Mouse (Mus musculus) myocyte (in vitro differentiated cells): Measurements from ENCODE around the gene Erg. TPM values are rescaled to one million over a fixed set of nuclear protein-coding genes. Genes with fewer than 3 reads are reported as not detected.

Source experiments
- H3K27me3 ChIP-seq: one replicate; pipeline ENCODE4 v1.6.1; 2011; ENCODE audit not compliant: control insufficient read depth, insufficient read depth, insufficient read length
- H3K36me3 ChIP-seq: one replicate; pipeline ENCODE4 v1.6.1; 2011; ENCODE audit not compliant: control insufficient read depth, insufficient read depth
- H3K4me2 ChIP-seq: one replicate; pipeline ENCODE4 v1.6.1; 2011; ENCODE audit warnings: low read depth, control low read depth
- H3K4me3 ChIP-seq: one replicate; pipeline ENCODE4 v1.5.1; 2011; ENCODE audit warnings: mild to moderate bottlenecking, control low read depth, moderate library complexity
- H3K79me2 ChIP-seq: one replicate; pipeline ENCODE4 v1.6.1; 2011; ENCODE audit not compliant: control insufficient read depth, insufficient read depth
- H3ac ChIP-seq: one replicate; pipeline ENCODE4 v1.6.1; 2011; ENCODE audit not compliant: control insufficient read depth, insufficient read length
- CEBPB ChIP-seq: IDR thresholded peaks from 2 replicates; pipeline ENCODE4 v1.6.1; 2011; ENCODE audit warnings: mild to moderate bottlenecking, moderate library complexity; ENCODE audit not compliant: poor library complexity, insufficient read depth, severe bottlenecking
- E2F4 ChIP-seq: IDR thresholded peaks from one replicate; pipeline ENCODE4 v1.6.1; 2011; ENCODE audit warnings: mild to moderate bottlenecking, control low read depth, moderate library complexity; ENCODE audit not compliant: insufficient read depth
- MAX ChIP-seq: IDR thresholded peaks from one replicate; pipeline ENCODE4 v1.6.1; 2011; ENCODE audit warnings: low read depth, mild to moderate bottlenecking, control low read depth
- MYOD1 ChIP-seq, 3 experiments: IDR thresholded peaks; one replicate each; pipeline ENCODE4 v1.6.1; 2011; ENCODE audit warnings: control low read depth in 2 of 3, low read depth in 2 of 3, mild to moderate bottlenecking in 2 of 3, moderate library complexity in 1 of 3; ENCODE audit not compliant: insufficient read length in 2 of 3, control insufficient read depth in 1 of 3
- MYOG ChIP-seq, 3 experiments: IDR thresholded peaks; one replicate each; pipeline ENCODE4 v1.6.1; 2011; ENCODE audit warnings: control low read depth in 2 of 3, low read depth in 2 of 3, mild to moderate bottlenecking in 2 of 3; ENCODE audit not compliant: insufficient read length in 2 of 3, control insufficient read depth in 1 of 3, insufficient read depth in 1 of 3
- POLR2A ChIP-seq: IDR thresholded peaks from one replicate; pipeline ENCODE4 v1.6.1; 2011; ENCODE audit warnings: low read depth, mild to moderate bottlenecking, control low read depth, moderate library complexity; ENCODE audit not compliant: insufficient read length
- POLR2AphosphoS2 ChIP-seq: IDR thresholded peaks from one replicate; pipeline ENCODE4 v1.6.1; 2011; ENCODE audit warnings: low read depth, control low read depth; ENCODE audit not compliant: insufficient read length
- REST ChIP-seq: IDR thresholded peaks from one replicate; pipeline ENCODE4 v1.6.1; 2011; ENCODE audit warnings: mild to moderate bottlenecking, control low read depth, moderate library complexity; ENCODE audit not compliant: insufficient read depth, insufficient read length
- SRF ChIP-seq: IDR thresholded peaks from one replicate; pipeline ENCODE4 v1.6.1; 2011; ENCODE audit warnings: low read depth; ENCODE audit not compliant: control insufficient read depth, insufficient read length
- TCF12 ChIP-seq: IDR thresholded peaks from one replicate; pipeline ENCODE4 v1.6.1; 2011; ENCODE audit warnings: mild to moderate bottlenecking, control low read depth; ENCODE audit not compliant: poor library complexity, insufficient read depth, severe bottlenecking
- TCF3 ChIP-seq: IDR thresholded peaks from one replicate; pipeline ENCODE4 v1.6.1; 2011; ENCODE audit warnings: low read depth, control low read depth; ENCODE audit not compliant: insufficient read length
- USF1 ChIP-seq: IDR thresholded peaks from one replicate; pipeline ENCODE4 v1.6.1; 2011; ENCODE audit warnings: low read depth, mild to moderate bottlenecking, control low read depth, moderate library complexity
- polyA plus RNA-seq: library from polyadenylated mRNA; unstranded; fragments of >200 nt; fragmentation: generic; extraction: Trizol; gene quantifications from one replicate; pipeline ENCODE4 v1.2.1, GENCODE M21; 2012; ENCODE audit warnings: missing spikeins

Gene Erg
- polyA plus RNA-seq, 1 experiment, result 0.04 TPM

- Histone ChIP-seq H3K36me3 (no peaks in the 10 kb centered on the region), H3ac (no peak overlapping the region), H3K4me3 (no peak overlapping the region), H3K27me3 (peaks cover 6% of the 10 kb centered on the region), H3K79me2 (no peaks in the 10 kb centered on the region), H3K4me2 (no peak overlapping the region)
- TF ChIP-seq MYOD1 (IDR thresholded peaks at IDR 0.05; ENCODE audit: control insufficient read depth in 1 of 3, insufficient read length in 2 of 3, low read depth in 2 of 3) (no peak), TCF12 (no peak), MYOG (IDR thresholded peaks at IDR 0.05; ENCODE audit: control insufficient read depth in 1 of 3, insufficient read depth in 1 of 3, insufficient read length in 2 of 3, low read depth in 2 of 3) (no peak), REST (no peak), CEBPB (no peak), SRF (no peak), MAX (no peak), TCF3 (no peak), POLR2A (no peak), USF1 (no peak), POLR2AphosphoS2 (no peak), E2F4 (no peak)
These were observed 152.0 kb downstream of the Erg start for GRCm38 (mm10) chr16:95434434-95434833.

GRCm38 (mm10) chr16:95432540-95432971, 153.8 kb downstream of the Erg start:
- no peak for TF ChIP-seq SRF
- TF ChIP-seq TCF12, result no peak
- no peak for TF ChIP-seq POLR2A
- no peak for TF ChIP-seq MAX
- peak; percentile 24 to 98 (median 80) for TF ChIP-seq MYOD1 (IDR thresholded peaks at IDR 0.05; ENCODE audit: control insufficient read depth in 1 of 3, insufficient read length in 2 of 3, low read depth in 2 of 3)
- peak; percentile 48 to 91 (median 88) for TF ChIP-seq MYOG (IDR thresholded peaks at IDR 0.05; ENCODE audit: control insufficient read depth in 1 of 3, insufficient read depth in 1 of 3, insufficient read length in 2 of 3, low read depth in 2 of 3)
- TF ChIP-seq E2F4, result no peak
- no peak for TF ChIP-seq REST
- no peak for TF ChIP-seq USF1
- no peak for TF ChIP-seq POLR2AphosphoS2
- TF ChIP-seq CEBPB, result no peak
- peak; percentile 76 for TF ChIP-seq TCF3
- no peak overlapping the region for H3K4me2 ChIP-seq
- H3ac ChIP-seq, result no peak overlapping the region
- H3K27me3 ChIP-seq, result peaks cover 6% of the 10 kb centered on the region
- no peaks in the 10 kb centered on the region for H3K79me2 ChIP-seq
- H3K4me3 ChIP-seq, result no peak overlapping the region
- no peaks in the 10 kb centered on the region for H3K36me3 ChIP-seq

GRCm38 (mm10) chr16:95429851-95430250, 156.5 kb downstream of the Erg start:
- H3K4me2 ChIP-seq, result no peak overlapping the region
- no peaks in the 10 kb centered on the region for H3K36me3 ChIP-seq
- no peak overlapping the region for H3K4me3 ChIP-seq
- H3K27me3 ChIP-seq, result peaks cover 26% of the 10 kb centered on the region
- H3K79me2 ChIP-seq, result no peaks in the 10 kb centered on the region
- H3ac ChIP-seq, result no peak overlapping the region
- TF ChIP-seq REST, result no peak
- no peak for TF ChIP-seq MYOD1 (IDR thresholded peaks at IDR 0.05; ENCODE audit: control insufficient read depth in 1 of 3, insufficient read length in 2 of 3, low read depth in 2 of 3)
- TF ChIP-seq USF1, result no peak
- no peak for TF ChIP-seq CEBPB
- no peak for TF ChIP-seq E2F4

GRCm38 (mm10) chr16:95428239-95428638, 158.2 kb downstream of the Erg start:
- TF ChIP-seq MYOG (IDR thresholded peaks at IDR 0.05; ENCODE audit: control insufficient read depth in 1 of 3, insufficient read depth in 1 of 3, insufficient read length in 2 of 3, low read depth in 2 of 3) (peak in 2 of 3 experiments; percentile 37 to 54), MYOD1 (IDR thresholded peaks at IDR 0.05; ENCODE audit: control insufficient read depth in 1 of 3, insufficient read length in 2 of 3, low read depth in 2 of 3) (peak in 2 of 3 experiments; percentile 39 to 60), SRF (no peak)
- H3K4me2 ChIP-seq, result no peak overlapping the region
- H3K4me3 ChIP-seq, result no peak overlapping the region
- H3K79me2 ChIP-seq, result no peaks in the 10 kb centered on the region
- H3ac ChIP-seq, result no peak overlapping the region
- H3K36me3 ChIP-seq, result no peaks in the 10 kb centered on the region
- peaks cover 40% of the 10 kb centered on the region for H3K27me3 ChIP-seq

- Histone ChIP-seq H3K27me3 (peaks cover 40% of the 10 kb centered on the region), H3K36me3 (no peaks in the 10 kb centered on the region), H3K4me3 (no peak overlapping the region), H3ac (no peak overlapping the region), H3K79me2 (no peaks in the 10 kb centered on the region), H3K4me2 (no peak overlapping the region)
- TF ChIP-seq TCF12, result no peak
- TF ChIP-seq MYOD1 (IDR thresholded peaks at IDR 0.05; ENCODE audit: control insufficient read depth in 1 of 3, insufficient read length in 2 of 3, low read depth in 2 of 3), result no peak
- TF ChIP-seq MAX, result no peak
- TF ChIP-seq REST, result no peak
- no peak for TF ChIP-seq USF1
- no peak for TF ChIP-seq TCF3
- TF ChIP-seq MYOG (IDR thresholded peaks at IDR 0.05; ENCODE audit: control insufficient read depth in 1 of 3, insufficient read depth in 1 of 3, insufficient read length in 2 of 3, low read depth in 2 of 3), result no peak
- TF ChIP-seq POLR2AphosphoS2, result no peak
- no peak for TF ChIP-seq POLR2A
- TF ChIP-seq E2F4, result no peak
- TF ChIP-seq SRF, result no peak
- no peak for TF ChIP-seq CEBPB
These were observed 158.9 kb downstream of the Erg start for GRCm38 (mm10) chr16:95427512-95427911.
